Mouse (Mus musculus) G1E (cell line): Measurements from ENCODE around the gene Cpne2.

Experiments
- CTCF ChIP-seq: IDR thresholded peaks from 2 replicates; pipeline ENCODE4 v1.5.1; 2012; ENCODE audit warnings: low read depth, low read length, inconsistent platforms, mixed read lengths
- GATA1 ChIP-seq: IDR thresholded peaks from 2 replicates; pipeline ENCODE4 v1.6.1; 2012; ENCODE audit warnings: borderline replicate concordance, low read length, inconsistent platforms, mixed read lengths
- POLR2AphosphoS5 ChIP-seq: IDR thresholded peaks from 2 replicates; pipeline ENCODE4 v1.6.1; 2012; ENCODE audit warnings: low read depth, low read length, inconsistent platforms; ENCODE audit not compliant: insufficient replicate concordance
- TAL1 ChIP-seq: conservative IDR thresholded peaks from 2 replicates; pipeline ENCODE4 v1.6.1; 2012; ENCODE audit warnings: low read depth, low read length, inconsistent platforms, mixed read lengths

- TF ChIP-seq CTCF = no peak
- TF ChIP-seq POLR2AphosphoS5 = no peak
- TF ChIP-seq GATA1 = no peak
- TF ChIP-seq TAL1 = no peak
Measured at GRCm38 (mm10) chr8:94601034-94601606, 68.3 kb downstream of the Cpne2 start.
